Mouse (Mus musculus) stomach, postnatal 0 days (tissue): ENCODE data around the gene Fbxo28. TPM values are rescaled to one million over a fixed set of nuclear protein-coding genes. Genes with fewer than 3 reads are reported as not detected.

Experiments
- ATAC-seq: fragments of 200-750 bp; cut with Nextera tagmentation; 2 replicates; pipeline ENCODE4 v1.8.0; 2017; ENCODE audit not compliant: low FRiP score, low TSS enrichment
- DNase-seq: peaks from one replicate; pipeline ENCODE4 v3.0.0-alpha.2; 2016; ENCODE audit warnings: low spot score
- H3K27ac ChIP-seq: fragments of 300-500 bp; sonication (generic); replicated peaks from 2 replicates; pipeline ENCODE4 v1.5.1; 2014; ENCODE audit warnings: mild to moderate bottlenecking, control low read depth
- H3K27me3 ChIP-seq: fragments of 300-500 bp; sonication (generic); 2 replicates; pipeline ENCODE4 v1.6.1; 2014; ENCODE audit warnings: low read length; ENCODE audit not compliant: control insufficient read depth, insufficient read depth
- H3K36me3 ChIP-seq: fragments of 300-500 bp; sonication (generic); 2 replicates; pipeline ENCODE4 v1.6.1; 2014; ENCODE audit warnings: low read length, mixed read lengths; ENCODE audit not compliant: control insufficient read depth, insufficient read depth
- H3K4me1 ChIP-seq: fragments of 300-500 bp; sonication (generic); replicated peaks from 2 replicates; pipeline ENCODE4 v1.6.1; 2014; ENCODE audit warnings: antibody characterized with exemption; ENCODE audit not compliant: control insufficient read depth, insufficient read depth
- H3K4me2 ChIP-seq: fragments of 300-500 bp; sonication (generic); replicated peaks from 2 replicates; pipeline ENCODE4 v1.6.1; 2014; ENCODE audit warnings: low read depth, mild to moderate bottlenecking, control low read depth, moderate library complexity
- H3K4me3 ChIP-seq: fragments of 300-500 bp; sonication (generic); 2 replicates; pipeline ENCODE4 v1.5.1; 2014; ENCODE audit warnings: low read depth, low read length, control low read depth
- H3K9ac ChIP-seq: fragments of 300-500 bp; sonication (generic); 2 replicates; pipeline ENCODE4 v1.6.1; 2014; ENCODE audit warnings: mild to moderate bottlenecking, low read length, control low read depth, mixed read lengths
- H3K9me3 ChIP-seq: fragments of 300-500 bp; sonication (generic); 2 replicates; pipeline ENCODE4 v1.6.1; 2016; ENCODE audit warnings: low read length; ENCODE audit not compliant: control insufficient read depth
- CTCF ChIP-seq: IDR thresholded peaks from 2 replicates; pipeline ENCODE4 v1.5.1; 2016; ENCODE audit warnings: antibody characterized with exemption, low read depth, mild to moderate bottlenecking, moderate library complexity
- EP300 ChIP-seq: optimal IDR thresholded peaks from 2 replicates; pipeline ENCODE3; 2016; ENCODE audit warnings: antibody characterized with exemption
- WGBS: fragments of 180-500 bp; shearing (Covaris S2); extraction: QIAGEN DNeasy Blood & Tissue Kit; methylation state at CpG from one replicate; pipeline ENCODE4 v1.1.7; 2014; 5-methylcytosine and 5-hydroxymethylcytosine counted together
- polyA plus RNA-seq: library from polyadenylated mRNA; unstranded; fragments of >200 nt; fragmentation: Nextera tagmentation; extraction: Ambion mirVana; gene quantifications from 2 replicates; pipeline ENCODE4 v1.2.1, GENCODE M21; 2015

The Fbxo28 gene
- polyA plus RNA-seq, 1 experiment from 2014 or later: 12.6 TPM

GRCm38 (mm10) chr1:182323139-182323538, 18.3 kb downstream of the Fbxo28 start:
- ATAC-seq (no peak), DNase-seq (no peak)
- peaks cover 12% of the 10 kb centered on the region for H3K36me3 ChIP-seq
- H3K27ac ChIP-seq: no peak overlapping the region
- TF ChIP-seq EP300 (no peak), CTCF (no peak)
- no peaks in the 10 kb centered on the region for H3K9me3 ChIP-seq
- H3K4me3 ChIP-seq: no peak overlapping the region
- no peaks in the 10 kb centered on the region for H3K4me1 ChIP-seq
- no peaks in the 10 kb centered on the region for H3K27me3 ChIP-seq
- no peak overlapping the region for H3K9ac ChIP-seq
- H3K4me2 ChIP-seq: no peak overlapping the region
- 79% methylated on average over 3 of the region's 3 CpGs for whole genome bisulfite sequencing

DNA sequence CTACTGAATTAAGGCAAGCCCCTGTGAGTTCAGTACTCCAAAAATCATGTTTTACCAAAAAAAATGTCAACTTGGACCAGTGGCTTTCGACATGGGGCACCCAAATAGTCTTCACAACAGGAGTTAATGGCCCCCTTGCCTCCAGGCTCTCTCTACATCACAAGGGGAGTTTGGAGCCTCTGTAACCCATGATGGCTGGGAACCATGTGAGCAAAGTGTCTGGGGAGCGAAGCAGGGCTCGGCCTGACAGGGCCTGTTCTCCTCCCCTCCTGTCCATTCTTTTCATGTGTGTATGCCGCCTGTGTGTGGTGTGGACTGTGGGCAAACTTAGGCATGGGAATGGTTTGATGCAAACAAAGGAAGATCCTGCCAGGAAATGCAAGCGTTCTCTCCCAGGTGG, 27.2 kb downstream of the Fbxo28 start:
- Histone ChIP-seq H3K4me3 (no peak overlapping the region), H3K4me1 (no peaks in the 10 kb centered on the region), H3K4me2 (no peak overlapping the region), H3K9ac (no peak overlapping the region), H3K9me3 (no peaks in the 10 kb centered on the region), H3K27ac (no peak overlapping the region), H3K36me3 (peaks cover 19% of the 10 kb centered on the region), H3K27me3 (no peaks in the 10 kb centered on the region)
- ATAC-seq (no peak), DNase-seq (no peak)
- whole genome bisulfite sequencing: 94% methylated on average over 5 of the region's 5 CpGs
- TF ChIP-seq EP300 (no peak), CTCF (no peak)

- H3K4me1 ChIP-seq: no peaks in the 10 kb centered on the region
- no peaks in the 10 kb centered on the region for H3K27me3 ChIP-seq
- H3K4me3 ChIP-seq: no peak overlapping the region
- DNase-seq (no peak), ATAC-seq (no peak)
- TF ChIP-seq EP300 (no peak), CTCF (no peak)
- no peak overlapping the region for H3K9ac ChIP-seq
- 93% methylated on average over 8 of the region's 8 CpGs for WGBS
- H3K36me3 ChIP-seq: peaks cover 19% of the 10 kb centered on the region
- no peak overlapping the region for H3K4me2 ChIP-seq
- no peak overlapping the region for H3K27ac ChIP-seq
- H3K9me3 ChIP-seq: no peaks in the 10 kb centered on the region
These were observed 28.2 kb downstream of the Fbxo28 start for GRCm38 (mm10) chr1:182313181-182313580.

DNA sequence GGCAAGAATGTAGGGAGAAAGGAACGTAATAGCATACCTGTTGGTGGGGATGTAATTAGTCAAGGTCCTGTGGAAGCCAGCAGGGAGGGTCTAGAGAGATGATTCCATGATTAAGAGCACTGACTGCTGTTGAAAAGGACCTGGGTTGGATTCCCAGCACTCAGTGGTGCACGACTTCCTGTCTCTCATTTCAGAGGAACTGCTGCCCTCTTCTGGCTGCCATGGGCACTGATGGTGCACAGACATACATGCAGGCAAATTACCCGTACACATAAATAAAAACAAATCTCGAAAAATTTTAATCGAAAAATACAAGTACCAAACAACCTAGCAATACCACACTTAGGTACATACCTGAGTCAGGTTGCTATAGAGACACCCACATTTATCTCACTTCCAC, 30.1 kb downstream of the Fbxo28 start:
- peaks cover 12% of the 10 kb centered on the region for H3K36me3 ChIP-seq
- ATAC-seq (no peak), DNase-seq (no peak)
- H3K4me1 ChIP-seq: no peaks in the 10 kb centered on the region
- no peak for TF ChIP-seq EP300
- TF ChIP-seq CTCF: peak; percentile 47
- no peak overlapping the region for H3K27ac ChIP-seq
- H3K9me3 ChIP-seq: no peaks in the 10 kb centered on the region
- H3K9ac ChIP-seq: no peak overlapping the region
- no peak overlapping the region for H3K4me3 ChIP-seq
- 96% methylated on average over 5 of the region's 5 CpGs for WGBS
- H3K27me3 ChIP-seq: no peaks in the 10 kb centered on the region
- no peak overlapping the region for H3K4me2 ChIP-seq

DNA sequence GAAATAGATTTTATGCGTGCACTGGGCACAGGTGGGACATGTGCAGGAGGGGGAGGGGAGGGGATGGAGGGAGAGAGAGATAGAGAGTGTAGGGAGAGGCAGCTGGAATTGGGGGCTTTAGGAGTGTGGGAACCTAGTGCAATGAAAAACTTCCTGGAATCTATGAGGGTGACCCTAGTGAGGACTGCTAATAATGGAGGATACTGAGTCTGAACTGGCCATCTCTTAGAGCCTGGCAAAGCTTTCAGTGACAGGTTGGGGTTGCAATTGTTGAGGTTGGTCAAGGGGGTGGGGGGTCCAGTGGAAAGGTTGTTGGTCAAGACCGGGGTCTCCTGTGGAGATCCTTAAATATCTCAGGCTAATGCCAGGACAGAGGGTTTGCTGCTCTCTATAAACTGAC, 31.1 kb downstream of the Fbxo28 start:
- WGBS: 75% methylated on average over 2 of the region's 2 CpGs
- TF ChIP-seq CTCF (no peak), EP300 (no peak)
- DNase-seq (no peak), ATAC-seq (no peak)
- Histone ChIP-seq H3K9me3 (no peaks in the 10 kb centered on the region), H3K4me3 (no peak overlapping the region), H3K27me3 (no peaks in the 10 kb centered on the region), H3K4me2 (no peak overlapping the region), H3K36me3 (peaks cover 5% of the 10 kb centered on the region), H3K27ac (no peak overlapping the region), H3K9ac (no peak overlapping the region), H3K4me1 (no peaks in the 10 kb centered on the region)

DNA sequence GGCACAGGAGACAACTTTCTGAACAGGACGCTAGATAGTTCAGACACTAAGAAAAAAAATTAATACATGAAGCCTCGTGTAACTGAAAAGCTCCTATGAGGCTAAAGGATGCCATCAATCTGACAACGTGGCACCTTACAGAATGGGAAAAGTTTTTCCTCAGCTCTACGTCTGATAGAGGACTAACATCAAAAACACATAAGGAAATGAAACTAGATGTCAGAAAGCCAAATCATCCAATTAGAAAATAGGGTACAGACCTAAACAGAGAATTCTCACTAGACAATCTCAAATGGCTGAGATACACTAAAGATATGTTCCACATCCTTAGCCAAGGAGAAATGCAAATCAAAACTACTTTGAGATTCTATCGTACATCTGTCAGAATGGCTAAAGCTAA, 32.0 kb downstream of the Fbxo28 start:
- peaks cover 3% of the 10 kb centered on the region; the same call in 1 of the 2 replicates for H3K36me3 ChIP-seq
- WGBS: 60% methylated on average over 5 of the region's 5 CpGs
- no peak overlapping the region for H3K4me3 ChIP-seq
- no peaks in the 10 kb centered on the region for H3K9me3 ChIP-seq
- H3K9ac ChIP-seq: no peak overlapping the region
- no peak for TF ChIP-seq CTCF
- no peak for TF ChIP-seq EP300
- H3K4me2 ChIP-seq: no peak overlapping the region
- no peak for ATAC-seq
- no peaks in the 10 kb centered on the region for H3K27me3 ChIP-seq
- H3K4me1 ChIP-seq: no peaks in the 10 kb centered on the region
- no peak for DNase-seq
- no peak overlapping the region for H3K27ac ChIP-seq
